Mouse (Mus musculus): Measurements from ENCODE around the gene Dnajb1.

GRCm38 (mm10) chr8:83570272-83571000, 37.6 kb upstream of the Dnajb1 start:
- TF ChIP-seq CTCF (IDR thresholded peaks at IDR 0.05; ENCODE audit: borderline replicate concordance, insufficient read depth, low read length) (no peak), POLR2A (IDR thresholded peaks at IDR 0.05; ENCODE audit: low read depth, low read length) (no peak)

Measured in embryonic fibroblast, embryonic 13.5 days (primary cell).